Mouse (Mus musculus) ovary, postnatal 10 days (tissue): ENCODE results near the gene Slc51a.

Experiments
- DNase-seq: peaks from one replicate; pipeline ENCODE4 v3.0.0; 2022; ENCODE audit warnings: low spot score

The Slc51a gene

DNA sequence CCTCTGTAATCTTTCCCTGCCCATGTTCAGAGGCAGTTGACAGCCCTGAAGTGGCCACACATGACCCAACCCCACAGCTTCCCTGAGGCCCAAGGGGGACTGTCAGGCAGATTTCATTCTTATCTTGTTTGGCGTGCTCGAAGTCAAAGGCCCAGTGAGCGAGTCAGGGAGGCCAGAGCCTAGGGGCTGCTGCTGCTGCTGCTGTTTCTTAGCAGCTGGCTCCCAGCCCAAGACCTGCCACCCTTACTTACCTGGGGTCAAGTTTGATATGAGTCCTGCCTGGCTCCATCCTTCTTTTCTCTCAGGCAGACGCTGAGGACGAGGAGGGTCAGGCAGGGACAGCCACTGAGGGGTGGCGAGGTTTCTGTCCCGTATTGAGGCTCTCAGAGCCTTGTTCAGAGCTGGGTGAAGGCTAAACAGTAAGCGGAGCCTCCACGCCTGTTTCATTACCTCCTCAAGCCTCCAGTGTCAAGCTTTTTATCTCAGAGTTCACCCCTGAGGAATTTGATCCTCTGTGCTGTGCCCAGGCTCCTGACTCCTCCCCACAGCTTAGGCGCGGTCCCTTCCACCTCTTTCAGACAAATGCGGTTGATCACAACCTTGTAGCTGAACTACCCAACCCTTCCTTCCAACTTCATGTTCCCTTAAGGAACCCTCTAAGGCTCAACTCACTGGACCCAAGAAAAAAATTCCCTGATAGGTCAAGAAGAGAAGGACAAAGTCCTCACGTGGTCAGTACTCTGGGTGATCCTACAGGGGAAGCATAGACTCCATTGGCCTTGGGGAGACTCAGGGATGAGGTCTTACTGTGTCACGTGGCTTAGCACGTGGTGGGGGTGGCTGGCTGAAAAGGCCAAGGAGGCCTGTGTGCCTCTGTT, at the start of gene Slc51a:
TSS of gene Slc51a (minus strand) at position 646 of the 878 bp plus-strand sequence.
- DNase-seq = no peak

DNA sequence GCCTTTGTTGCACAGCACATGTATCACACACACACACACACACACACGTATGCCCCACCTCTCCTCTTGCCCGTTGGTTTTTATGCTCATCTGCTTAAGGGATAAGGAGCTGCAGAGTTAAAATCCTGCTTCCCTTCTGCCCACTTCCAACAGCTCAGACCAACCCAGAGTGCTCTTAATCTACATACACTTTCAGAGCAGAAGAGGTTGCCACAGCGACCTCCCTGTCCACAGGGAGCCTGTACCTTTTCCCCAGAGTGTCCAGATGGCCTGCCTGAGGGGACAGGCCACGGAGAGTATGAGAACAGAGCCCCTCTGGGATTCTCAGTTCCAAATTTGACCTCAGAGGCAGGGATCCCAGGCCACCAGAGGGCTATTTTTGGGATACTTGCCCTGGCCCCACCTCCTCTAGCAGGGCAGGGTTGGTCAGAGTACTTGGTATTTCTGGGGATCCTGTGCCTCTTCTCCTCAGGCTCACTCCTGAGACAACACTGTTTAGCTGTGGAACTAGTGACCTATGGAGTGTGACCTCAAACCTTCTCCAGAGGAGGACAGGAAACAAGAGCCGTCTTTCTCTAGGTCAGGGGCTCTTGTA, 47.6 kb upstream of the Slc51a start:
- DNase-seq = no peak

DNA sequence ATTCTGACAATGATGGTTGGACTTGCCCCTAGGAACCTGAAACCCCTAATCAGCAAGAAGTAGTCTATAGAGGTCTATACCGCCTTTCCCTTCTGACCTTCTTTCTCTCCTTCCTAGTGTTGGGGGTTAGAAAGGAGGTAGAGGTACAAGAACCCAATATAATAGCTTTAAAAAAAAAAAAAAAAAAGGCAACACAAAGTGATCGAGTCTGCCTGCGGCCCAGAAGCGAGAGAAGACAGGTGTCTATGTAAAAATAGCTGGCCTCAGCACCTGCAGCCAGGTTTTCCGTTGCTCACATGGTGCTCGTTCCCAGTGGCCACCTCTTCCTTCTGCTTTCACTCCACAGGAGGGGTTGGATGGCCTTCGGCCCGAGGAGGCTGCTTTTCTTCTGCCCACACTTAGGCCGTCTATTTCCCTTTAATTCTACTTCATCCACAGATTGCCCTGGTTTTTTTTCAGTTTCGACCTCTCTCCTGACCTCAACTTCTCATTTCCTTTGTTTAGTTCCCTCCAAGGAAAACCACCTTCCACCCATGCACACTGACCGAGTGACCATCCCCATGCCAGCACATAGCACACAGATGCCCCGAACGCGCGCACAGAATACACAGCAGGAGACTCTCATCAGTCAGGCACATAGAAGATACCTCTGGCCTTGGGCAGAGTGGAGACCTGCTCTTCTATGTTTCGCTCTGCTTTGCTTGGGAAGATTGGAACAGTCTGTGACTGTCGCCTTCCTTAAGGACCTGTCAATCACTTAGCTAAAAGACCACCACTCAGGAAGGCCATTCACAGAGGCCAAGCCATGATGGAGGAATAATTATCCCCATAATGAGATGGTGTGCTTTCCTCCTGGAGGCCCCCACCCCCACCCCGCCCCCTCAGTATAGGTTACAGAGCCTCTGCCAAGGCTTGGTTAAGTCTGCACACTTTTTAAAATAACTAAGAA, 45.5 kb upstream of the Slc51a start:
- DNase-seq = no peak

DNA sequence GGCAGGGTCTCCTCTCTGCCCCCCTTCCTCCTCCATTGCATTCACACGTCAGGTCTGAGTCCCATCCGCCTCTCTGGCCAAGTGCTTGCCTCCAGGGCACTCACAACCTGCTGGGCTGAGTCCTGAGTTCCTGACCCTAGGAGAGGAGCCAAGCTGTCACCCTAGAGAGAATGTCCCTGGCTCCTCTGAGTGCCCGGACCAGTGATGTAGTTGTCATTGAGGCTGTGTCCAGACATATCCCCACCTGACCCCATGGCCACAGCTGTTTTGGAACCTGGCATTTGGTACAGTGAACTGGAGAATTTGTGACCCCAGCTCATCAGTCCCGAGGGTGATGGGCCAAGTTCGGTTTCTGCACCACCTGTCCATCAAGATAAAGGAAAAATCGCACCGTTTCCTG, 39.2 kb upstream of the Slc51a start:
- no peak for DNase-seq

DNA sequence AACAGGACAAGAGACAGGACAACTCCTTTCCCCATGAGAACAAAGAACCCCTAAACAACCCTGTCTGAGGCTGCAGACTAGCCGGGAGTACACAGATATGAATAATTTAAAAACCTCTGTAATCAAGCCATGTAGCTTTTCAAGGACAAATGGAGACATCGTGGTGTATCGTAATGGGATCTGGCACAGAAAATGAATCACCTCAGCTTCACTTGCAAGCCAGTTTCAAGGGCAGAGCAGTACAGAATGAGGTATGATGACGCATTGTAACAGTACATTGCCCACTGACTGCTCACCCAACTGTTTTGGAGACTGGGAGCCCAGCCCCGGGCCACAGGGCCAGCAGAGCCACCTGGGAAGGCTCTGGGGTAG, 36.6 kb upstream of the Slc51a start:
- no peak for DNase-seq

DNA sequence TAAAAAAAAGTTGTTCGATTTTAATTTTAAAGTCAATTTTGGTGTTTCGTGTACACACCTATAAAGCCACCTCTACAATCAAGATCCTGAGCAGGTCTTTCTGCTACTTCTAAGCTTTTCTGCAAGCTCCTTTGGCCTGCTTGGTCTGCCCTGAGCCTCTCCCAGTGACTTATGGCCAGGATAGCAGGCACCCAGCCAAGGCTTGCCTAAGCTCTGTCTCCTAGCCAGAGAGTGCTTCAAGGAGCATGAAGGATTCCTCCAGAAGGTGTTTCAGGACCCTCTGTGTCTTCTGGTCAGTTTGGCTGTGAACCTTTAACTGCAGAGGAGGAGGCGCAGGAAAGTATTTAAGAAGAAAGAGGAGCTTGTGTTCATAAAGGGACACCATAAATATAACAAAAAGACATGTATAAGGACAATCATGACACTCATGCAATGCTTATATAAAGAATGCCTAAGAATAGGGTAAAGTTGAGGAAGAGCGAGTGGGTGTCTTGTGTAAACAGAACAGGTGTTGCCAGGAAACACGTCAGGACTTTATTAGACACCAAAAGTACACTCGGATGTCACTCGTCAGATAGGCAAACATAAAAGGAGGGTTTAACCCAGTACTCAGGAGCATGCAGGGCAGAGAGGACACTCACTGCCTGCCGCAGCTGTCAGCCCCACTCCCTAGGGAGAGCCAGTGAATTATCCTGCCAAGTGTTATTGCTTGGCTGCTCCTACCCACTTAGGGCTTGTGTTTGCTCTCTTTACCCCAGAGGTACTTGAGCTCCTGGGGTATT, 36.0 kb upstream of the Slc51a start:
- DNase-seq = no peak

GRCm38 (mm10) chr16:32522578-32523194, 35.0 kb upstream of the Slc51a start:
- no peak for DNase-seq

DNA sequence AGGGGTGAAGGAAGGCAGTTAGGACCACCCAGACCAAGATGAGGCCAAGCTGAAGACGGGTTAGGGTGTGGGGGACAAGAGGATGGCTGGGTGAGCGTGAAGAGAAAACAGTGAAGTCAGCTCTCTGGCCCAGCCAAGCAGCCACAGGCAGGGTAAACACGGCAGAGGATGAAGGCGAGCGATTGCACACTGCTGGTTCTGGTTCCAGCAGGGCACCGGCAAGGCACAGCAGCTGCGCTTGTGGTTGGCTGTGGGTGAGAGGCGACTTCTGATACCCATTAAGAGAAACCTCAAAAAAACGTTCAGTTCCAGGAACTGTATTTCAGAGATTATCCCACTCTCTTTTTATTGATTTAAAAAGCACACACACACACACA, 32.7 kb upstream of the Slc51a start:
- DNase-seq = no peak

DNA sequence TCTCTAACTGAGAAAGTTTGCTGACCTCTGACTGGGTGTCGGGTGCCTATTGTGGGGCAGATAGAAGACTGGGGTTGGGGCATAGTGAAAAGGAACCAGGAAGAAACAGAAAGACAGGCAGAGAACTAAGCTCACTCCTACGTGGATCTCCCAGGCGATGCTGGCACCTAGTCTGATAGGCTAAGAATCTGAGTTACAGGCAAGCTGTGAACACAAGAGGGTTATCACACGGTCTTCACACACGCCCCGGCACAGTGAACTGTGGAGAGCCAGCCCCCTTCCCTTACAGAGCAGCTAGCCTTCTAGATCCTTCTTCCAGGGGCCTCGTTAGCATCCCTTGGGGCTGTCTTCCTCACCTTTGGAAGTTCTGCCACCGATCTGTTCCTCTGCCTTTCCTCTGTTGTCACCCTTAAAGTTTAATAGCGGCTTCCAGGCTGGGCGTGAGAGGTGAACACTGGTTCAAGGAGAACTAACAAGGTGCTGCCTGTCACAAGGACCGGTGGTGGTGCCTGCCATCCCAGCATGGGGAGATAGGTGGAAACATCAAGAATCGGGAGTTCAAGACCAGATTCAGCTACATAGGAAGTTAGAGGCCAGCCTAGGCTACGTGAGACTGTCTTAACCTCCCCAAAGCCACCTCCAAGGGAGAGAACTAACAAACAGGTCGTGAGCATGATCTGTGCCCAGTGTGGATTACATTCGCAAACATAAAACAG, 32.1 kb upstream of the Slc51a start:
- no peak for DNase-seq

- DNase-seq = no peak
These were observed 30.3 kb upstream of the Slc51a start for GRCm38 (mm10) chr16:32517785-32518481.

GRCm38 (mm10) chr16:32516006-32516962, 28.6 kb upstream of the Slc51a start:
- DNase-seq = no peak

DNA sequence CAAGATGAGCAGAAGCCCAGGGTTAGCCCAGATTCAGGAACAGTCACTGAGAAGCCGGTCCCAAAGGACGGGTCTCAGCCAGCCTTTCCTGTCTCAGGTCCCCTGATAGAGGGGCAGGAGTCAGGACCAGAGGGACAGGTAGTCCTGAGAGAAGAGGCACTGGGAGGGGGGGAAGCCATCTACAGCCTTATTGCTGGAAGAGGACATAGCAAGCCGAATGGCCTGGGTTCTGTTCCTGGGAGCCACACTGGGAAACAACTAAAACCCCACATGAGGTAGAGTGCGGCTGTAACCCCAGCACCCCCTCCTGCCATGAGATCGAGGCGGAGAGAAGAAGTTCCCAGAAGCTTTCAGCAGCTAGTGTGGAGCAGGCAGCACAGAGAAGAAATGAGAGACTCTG, 26.3 kb upstream of the Slc51a start:
- no peak for DNase-seq

DNA sequence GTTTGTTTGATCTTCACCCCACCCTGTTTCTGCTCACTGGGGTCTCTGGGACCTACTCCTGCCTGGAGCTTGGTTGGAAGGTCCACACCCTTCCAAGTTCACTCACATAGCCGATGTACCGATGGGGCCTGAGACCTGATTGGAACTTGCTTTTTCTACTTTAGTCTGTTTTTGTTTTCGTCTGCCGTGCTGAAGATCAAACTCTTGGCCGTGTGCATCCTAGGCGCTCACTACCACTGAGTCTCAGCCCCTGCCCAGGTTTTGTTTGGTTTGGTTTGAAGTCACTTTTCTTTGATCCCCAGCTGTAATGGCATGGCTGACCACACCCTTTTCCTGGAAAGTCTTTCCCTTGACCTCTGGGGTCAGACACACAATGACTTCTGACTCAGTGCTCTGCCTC, 25.7 kb upstream of the Slc51a start:
- DNase-seq = no peak

GRCm38 (mm10) chr16:32512921-32513320, 25.2 kb upstream of the Slc51a start:
- DNase-seq = no peak

GRCm38 (mm10) chr16:32511827-32512490, 24.3 kb upstream of the Slc51a start:
- no peak for DNase-seq

DNA sequence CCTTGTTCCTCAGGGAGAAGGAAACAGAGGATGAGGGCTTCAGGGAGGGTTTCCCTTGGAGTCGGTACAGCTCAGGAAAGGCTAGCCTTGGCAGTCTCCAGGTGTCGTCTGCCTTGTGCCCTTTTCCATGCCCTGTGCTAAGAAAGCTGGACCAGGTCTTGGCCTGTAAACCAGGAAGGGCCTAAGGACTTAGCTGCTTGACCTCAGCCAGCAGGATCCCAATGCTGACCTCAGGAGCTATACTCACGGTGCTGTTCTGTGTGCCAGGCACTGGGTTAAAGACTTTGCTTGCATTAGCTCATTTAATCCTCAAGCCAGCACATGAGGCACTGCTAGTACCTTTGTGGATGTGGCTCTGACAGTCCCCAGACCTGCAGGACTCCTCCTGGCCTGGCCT, 23.7 kb upstream of the Slc51a start:
- DNase-seq = no peak

- DNase-seq = no peak
These were observed 23.0 kb upstream of the Slc51a start for GRCm38 (mm10) chr16:32510399-32511337.
